Mouse (Mus musculus) CH12F3 (cell line): ENCODE measurements around the gene Bricd5.

Experiments
- in situ Hi-C: fragments of 300-500 bp; cut with MboI; formaldehyde crosslinking; loops from 2 replicates; pipeline ENCODE4 v1.14.3; 2020; ENCODE audit warnings: low sequenced_read_pairs

Gene Bricd5

GRCm38 (mm10) chr17:24514270-24515257, 40.9 kb downstream of the Bricd5 start:
- in situ Hi-C loops, result no loop called here

- in situ Hi-C loops, result no loop called here
These were observed 46.8 kb downstream of the Bricd5 start for GRCm38 (mm10) chr17:24520450-24520849.

- in situ Hi-C loops, result no loop called here
These were observed 51.0 kb downstream of the Bricd5 start for GRCm38 (mm10) chr17:24524734-24525133.
